Mouse (Mus musculus) forebrain, embryonic 10.5 days (tissue): ENCODE results near the gene Cstad. TPM values are rescaled to one million over a fixed set of nuclear protein-coding genes. Genes with fewer than 3 reads are reported as not detected.

Experiments
- DNase-seq: peaks from one replicate; pipeline ENCODE4 v3.0.0-alpha.2; 2017; ENCODE audit warnings: low spot score; ENCODE audit errors: extremely low spot score
- H3K27ac ChIP-seq: fragments of 300-500 bp; sonication (generic); 2 replicates; pipeline ENCODE4 v1.5.1; 2016; ENCODE audit warnings: mild to moderate bottlenecking
- H3K27me3 ChIP-seq: fragments of 300-500 bp; sonication (generic); 2 replicates; pipeline ENCODE4 v1.6.1; 2016; ENCODE audit warnings: mild to moderate bottlenecking; ENCODE audit not compliant: poor library complexity, severe bottlenecking
- H3K36me3 ChIP-seq: fragments of 300-500 bp; sonication (generic); replicated peaks from 2 replicates; pipeline ENCODE4 v1.6.1; 2016; ENCODE audit warnings: mild to moderate bottlenecking, moderate library complexity
- H3K4me1 ChIP-seq: fragments of 300-500 bp; sonication (generic); 2 replicates; pipeline ENCODE4 v1.6.1; 2016
- H3K4me3 ChIP-seq: fragments of 300-500 bp; sonication (generic); 2 replicates; pipeline ENCODE4 v1.5.1; 2016; ENCODE audit warnings: mild to moderate bottlenecking, moderate library complexity
- H3K9me3 ChIP-seq: fragments of 300-500 bp; sonication (generic); 2 replicates; pipeline ENCODE4 v1.6.1; 2016; ENCODE audit warnings: mild to moderate bottlenecking, moderate library complexity
- WGBS: fragments of 180-500 bp; shearing (Covaris S2); methylation state at CpG from one replicate; pipeline ENCODE4 v1.1.7; 2016; 5-methylcytosine and 5-hydroxymethylcytosine counted together
- polyA plus RNA-seq: library from polyadenylated mRNA; unstranded; fragments of >200 nt; fragmentation: Nextera tagmentation; extraction: Ambion mirVana; gene quantifications from 2 replicates; pipeline ENCODE4 v1.2.1, GENCODE M21; 2016

Cstad gene
- polyA plus RNA-seq, 1 experiment from 2014 or later, result 0.35 TPM

DNA sequence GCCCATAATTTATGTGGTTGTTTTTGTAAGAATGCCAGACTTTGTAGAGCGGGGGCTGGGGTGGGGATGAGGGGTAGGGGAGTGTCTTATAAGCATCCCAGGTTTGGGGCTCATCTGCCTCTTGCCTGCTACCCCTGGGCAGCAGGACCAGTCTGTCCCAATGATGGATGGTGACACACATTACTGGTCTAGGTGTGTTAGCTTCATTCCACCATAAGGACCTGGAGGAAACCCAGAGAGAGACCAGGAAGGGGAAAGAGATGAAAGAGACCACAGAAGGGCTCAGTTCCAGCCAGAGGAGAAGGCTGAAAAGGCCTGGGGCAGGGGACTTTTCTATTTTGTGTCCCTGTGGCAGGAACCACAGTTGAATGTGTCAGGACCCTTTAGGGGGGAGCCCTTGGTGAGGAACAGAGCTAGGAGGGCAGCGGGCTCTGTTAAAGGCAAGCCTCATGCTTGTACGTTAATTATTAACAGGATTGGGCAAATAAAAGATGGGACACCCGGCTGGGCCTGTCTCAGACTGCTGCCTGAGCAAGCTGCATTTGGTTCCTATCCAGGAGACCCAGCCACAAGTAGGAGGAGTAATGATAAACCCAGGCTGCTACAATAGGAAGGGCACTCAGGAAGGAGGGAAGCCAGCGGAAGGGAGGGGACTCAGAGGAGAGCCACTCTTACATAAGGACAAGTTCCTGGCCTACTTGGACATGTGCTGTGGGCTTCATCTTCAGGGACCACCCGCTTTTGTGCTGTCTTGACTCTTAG lies 23.8 kb downstream of the Cstad start:
- H3K27me3 ChIP-seq, result peaks cover 4% of the 10 kb centered on the region; the same call in 1 of the 2 replicates
- H3K36me3 ChIP-seq, result no peaks in the 10 kb centered on the region
- no peak for DNase-seq
- H3K4me3 ChIP-seq, result no peak overlapping the region
- peaks cover 5% of the 10 kb centered on the region; the same call in 1 of the 2 replicates for H3K9me3 ChIP-seq
- 83% methylated on average over 6 of the region's 6 CpGs for WGBS
- H3K4me1 ChIP-seq, result peaks cover 36% of the 10 kb centered on the region
- peak overlapping the region; percentile 20 for H3K27ac ChIP-seq

- H3K27ac ChIP-seq, result no peak overlapping the region
- H3K4me1 ChIP-seq, result peaks cover 14% of the 10 kb centered on the region
- WGBS, result 88% methylated on average over 10 of the region's 10 CpGs
- no peaks in the 10 kb centered on the region for H3K27me3 ChIP-seq
- peaks cover 5% of the 10 kb centered on the region; the same call in 1 of the 2 replicates for H3K9me3 ChIP-seq
- no peaks in the 10 kb centered on the region for H3K36me3 ChIP-seq
- H3K4me3 ChIP-seq, result no peak overlapping the region
- no peak for DNase-seq
These were observed 29.0 kb downstream of the Cstad start for GRCm38 (mm10) chr2:30623873-30624272.

DNA sequence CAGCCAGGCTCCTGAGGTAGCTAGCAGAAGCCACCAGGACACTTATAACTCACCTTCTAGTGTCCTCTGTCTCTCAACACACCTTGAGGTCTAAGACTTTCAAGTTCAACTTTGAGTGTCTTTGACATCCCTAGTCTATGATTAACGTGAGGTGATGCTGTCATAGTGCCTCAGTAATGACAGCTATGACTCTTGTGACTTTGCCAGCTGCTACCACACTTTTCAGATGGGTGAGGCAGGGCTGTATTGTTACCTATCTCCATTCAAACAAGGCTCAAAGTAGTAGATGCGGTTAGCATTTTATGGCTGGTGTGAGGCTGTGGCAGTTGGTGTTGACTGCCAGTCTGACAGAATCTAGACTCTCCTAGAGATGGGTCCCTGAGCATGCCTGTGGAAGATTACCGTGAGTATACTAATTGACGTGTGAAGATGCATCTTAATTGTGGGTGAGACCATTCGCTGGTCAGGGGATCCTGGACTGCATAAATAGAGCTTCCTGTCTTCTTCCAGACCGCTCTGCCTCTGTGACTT lies 30.5 kb downstream of the Cstad start:
- H3K9me3 ChIP-seq, result no peaks in the 10 kb centered on the region
- DNase-seq, result no peak
- H3K27ac ChIP-seq, result peak overlapping the region; percentile 22
- WGBS, result 86% methylated on average over 6 of the region's 6 CpGs
- no peaks in the 10 kb centered on the region for H3K27me3 ChIP-seq
- H3K4me1 ChIP-seq, result peaks cover 28% of the 10 kb centered on the region
- H3K36me3 ChIP-seq, result no peaks in the 10 kb centered on the region
- H3K4me3 ChIP-seq, result no peak overlapping the region

DNA sequence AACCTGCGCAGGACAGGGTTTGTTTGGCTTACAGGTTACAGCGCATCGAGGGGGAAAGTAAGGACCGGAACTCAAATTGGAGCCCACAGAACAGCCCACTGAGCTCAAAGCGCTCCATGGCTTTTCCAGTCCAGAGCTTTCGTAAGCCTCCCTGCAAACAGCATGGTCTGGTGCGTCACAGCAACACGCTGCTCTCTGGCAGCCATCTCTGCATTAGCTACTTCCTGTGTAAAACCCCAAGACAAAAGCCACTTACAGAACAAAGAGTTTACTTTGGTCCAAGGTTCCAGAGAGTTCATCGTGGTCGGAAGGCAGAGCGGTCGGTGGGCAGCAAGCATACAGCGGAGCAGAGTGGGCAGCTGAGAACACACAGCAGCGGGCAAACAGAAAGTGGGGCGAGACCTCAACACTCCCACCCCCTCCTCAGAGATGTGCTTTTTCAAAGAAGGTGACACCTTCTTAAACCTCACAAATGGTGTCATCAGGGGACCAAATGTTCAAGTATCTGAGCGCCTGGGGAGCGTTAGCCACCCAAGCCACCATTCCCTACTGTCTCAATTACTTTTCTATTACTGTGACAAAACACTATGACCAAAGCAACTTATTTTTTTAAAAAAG lies 31.3 kb downstream of the Cstad start:
- Histone ChIP-seq H3K4me1 (peaks cover 28% of the 10 kb centered on the region), H3K27ac (peak overlapping the region; percentile 22), H3K27me3 (no peaks in the 10 kb centered on the region), H3K4me3 (no peak overlapping the region), H3K36me3 (no peaks in the 10 kb centered on the region), H3K9me3 (no peaks in the 10 kb centered on the region)
- 81% methylated on average over 17 of the region's 17 CpGs for WGBS
- no peak for DNase-seq

GRCm38 (mm10) chr2:30627338-30627737 lies 32.5 kb downstream of the Cstad start:
- 90% methylated on average over 3 of the region's 3 CpGs for WGBS
- H3K4me3 ChIP-seq, result no peak overlapping the region

DNA sequence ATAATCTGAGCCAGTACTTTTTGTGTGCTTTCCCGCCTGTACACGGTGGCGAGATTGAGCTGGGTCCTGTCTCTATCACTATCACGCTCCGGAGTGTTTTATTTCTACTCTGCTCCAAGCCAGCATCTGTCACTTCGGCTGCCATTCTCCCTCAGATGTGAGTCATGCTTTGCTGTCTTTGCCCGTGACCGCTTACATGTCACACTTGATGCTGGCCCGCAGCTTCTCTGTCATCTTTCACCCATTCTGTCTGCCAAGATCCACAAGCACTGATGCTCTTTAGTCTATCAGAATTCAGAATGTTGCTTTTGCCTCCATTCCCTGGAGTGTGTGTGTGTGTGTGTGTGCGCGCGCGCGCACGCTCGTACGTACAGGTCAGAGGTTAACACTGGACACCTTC lies 33.5 kb downstream of the Cstad start:
- WGBS, result 97% methylated on average over 17 of the region's 17 CpGs
- Histone ChIP-seq H3K36me3 (no peaks in the 10 kb centered on the region), H3K9me3 (no peaks in the 10 kb centered on the region), H3K27ac (0 out of 2 replicates have a peak overlapping the region, but pooled peaks have one; percentile 65), H3K4me1 (peaks cover 28% of the 10 kb centered on the region), H3K4me3 (no peak overlapping the region), H3K27me3 (no peaks in the 10 kb centered on the region)
- DNase-seq, result no peak

More at GRCm38 (mm10) chr2:30627338-30627737, 32.5 kb downstream of the Cstad start:
- no peak for DNase-seq
- Histone ChIP-seq H3K27ac (no peak overlapping the region), H3K36me3 (no peaks in the 10 kb centered on the region), H3K27me3 (no peaks in the 10 kb centered on the region), H3K9me3 (no peaks in the 10 kb centered on the region), H3K4me1 (peaks cover 28% of the 10 kb centered on the region)

GRCm38 (mm10) chr2:30629038-30629761 lies 34.4 kb downstream of the Cstad start:
- Histone ChIP-seq H3K4me1 (peaks cover 28% of the 10 kb centered on the region), H3K4me3 (no peak overlapping the region), H3K27me3 (no peaks in the 10 kb centered on the region), H3K9me3 (no peaks in the 10 kb centered on the region), H3K27ac (peak overlapping the region; percentile 65), H3K36me3 (no peaks in the 10 kb centered on the region)
- WGBS, result 80% methylated on average over 14 of the region's 14 CpGs
- no peak for DNase-seq

- peak overlapping the region; percentile 65; the same call in 1 of the 2 replicates for H3K27ac ChIP-seq
- no peaks in the 10 kb centered on the region for H3K27me3 ChIP-seq
- no peak for DNase-seq
These were observed 35.0 kb downstream of the Cstad start for GRCm38 (mm10) chr2:30629860-30630259.

GRCm38 (mm10) chr2:30636266-30636671 lies 41.4 kb downstream of the Cstad start:
- DNase-seq, result no peak
- Histone ChIP-seq H3K4me3 (no peak overlapping the region), H3K4me1 (peaks cover 54% of the 10 kb centered on the region), H3K36me3 (no peaks in the 10 kb centered on the region), H3K9me3 (no peaks in the 10 kb centered on the region), H3K27ac (peak overlapping the region; percentile 77; the same call in 1 of the 2 replicates), H3K27me3 (no peaks in the 10 kb centered on the region)
- WGBS, result 79% methylated on average over 5 of the region's 5 CpGs

More at GRCm38 (mm10) chr2:30629860-30630259, 35.0 kb downstream of the Cstad start:
- 79% methylated on average over 4 of the region's 4 CpGs for WGBS
- no peaks in the 10 kb centered on the region for H3K36me3 ChIP-seq
- H3K4me3 ChIP-seq, result no peak overlapping the region
- no peaks in the 10 kb centered on the region for H3K9me3 ChIP-seq
- H3K4me1 ChIP-seq, result peaks cover 28% of the 10 kb centered on the region

- H3K36me3 ChIP-seq, result no peaks in the 10 kb centered on the region
- no peak for DNase-seq
- H3K9me3 ChIP-seq, result no peaks in the 10 kb centered on the region
- H3K27ac ChIP-seq, result peak overlapping the region; percentile 77
- H3K4me1 ChIP-seq, result peaks cover 71% of the 10 kb centered on the region
- H3K27me3 ChIP-seq, result no peaks in the 10 kb centered on the region
- 92% methylated on average over 6 of the region's 6 CpGs for WGBS
- no peak overlapping the region for H3K4me3 ChIP-seq
These were observed 43.2 kb downstream of the Cstad start for GRCm38 (mm10) chr2:30637991-30638390.

GRCm38 (mm10) chr2:30640021-30640481 lies 45.2 kb downstream of the Cstad start:
- Histone ChIP-seq H3K36me3 (no peaks in the 10 kb centered on the region), H3K4me1 (peaks cover 72% of the 10 kb centered on the region), H3K27me3 (no peaks in the 10 kb centered on the region), H3K9me3 (no peaks in the 10 kb centered on the region), H3K4me3 (peak overlapping the region; percentile 19; the same call in 1 of the 2 replicates), H3K27ac (peak overlapping the region; percentile 90)
- DNase-seq, result peak; percentile 33
- WGBS, result 11% methylated on average over 11 of the region's 11 CpGs

GRCm38 (mm10) chr2:30642810-30643209 lies 48.0 kb downstream of the Cstad start:
- H3K27ac ChIP-seq, result peak overlapping the region; percentile 90
- no peaks in the 10 kb centered on the region for H3K9me3 ChIP-seq
- H3K4me1 ChIP-seq, result peaks cover 78% of the 10 kb centered on the region
- 62% methylated on average over 5 of the region's 5 CpGs for WGBS
- no peaks in the 10 kb centered on the region for H3K27me3 ChIP-seq
- no peak overlapping the region for H3K4me3 ChIP-seq
- H3K36me3 ChIP-seq, result no peaks in the 10 kb centered on the region
- no peak for DNase-seq
